Comparison of ENCODE assay signal across 10 mouse cellular contexts in the genomic region with DNA sequence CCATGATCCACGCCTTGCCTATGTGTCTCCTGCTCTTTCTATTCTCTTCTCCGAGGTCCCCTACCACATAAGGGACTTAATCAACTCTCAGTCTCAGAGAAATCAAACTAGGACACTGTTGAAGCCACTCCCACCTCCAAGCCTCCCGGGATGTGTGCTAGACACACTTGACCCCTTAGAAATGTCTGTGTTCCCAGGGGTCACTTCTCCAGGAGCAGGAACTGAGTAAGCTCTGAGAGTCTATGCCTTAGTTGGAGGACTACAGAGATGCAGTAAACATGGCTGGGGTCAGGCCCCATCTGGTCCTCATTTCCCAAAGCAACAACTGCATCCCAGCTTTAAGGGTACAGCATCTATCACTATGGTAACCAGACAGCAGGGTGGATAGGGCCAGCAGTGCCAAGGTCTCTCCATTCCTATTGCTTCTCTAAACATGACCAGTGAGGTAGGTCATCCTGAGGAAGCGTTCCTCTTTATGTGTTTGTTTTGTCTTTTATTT. TPM values are rescaled to one million over a fixed set of nuclear protein-coding genes. Genes with fewer than 3 reads are reported as not detected.
DNase-seq lines count a peak whose midpoint lies in the region; ATAC-seq and TF ChIP-seq lines count a peak whose summit lies in the region.
"Had no signal": no experiment of that assay in that cellular context is flagged by ENCODE, and none has a peak within 500 bp of the region (broad histone marks: within the 10 kb centered on the region; RNA-seq: fewer than 3 reads in every experiment).

No protein-coding gene starts in this region.

- no peaks in the 10 kb centered on the region for H3K36me3 ChIP-seq in heart, embryonic 15.5 days
- no peaks in the 10 kb centered on the region for H3K36me3 ChIP-seq in heart, embryonic 11.5 days (ENCODE audit: control insufficient read depth, insufficient read depth, low read length)
- H3K36me3 ChIP-seq in forebrain, embryonic 16.5 days (ENCODE audit: control insufficient read depth, insufficient read depth) = no peaks in the 10 kb centered on the region
- H3K36me3 ChIP-seq in stomach, postnatal 0 days (ENCODE audit: control insufficient read depth, insufficient read depth, low read length) = no peaks in the 10 kb centered on the region
- H3K36me3 ChIP-seq: embryonic facial prominence, embryonic 15.5 days had no signal

- TF ChIP-seq CTCF in left cerebral cortex, adult 2 months (IDR thresholded peaks at IDR 0.05) = no peak
- TF ChIP-seq CTCF in stomach, postnatal 0 days (IDR thresholded peaks at IDR 0.05; ENCODE audit: low read depth) = no peak

- no peak for TF ChIP-seq EP300 in stomach, postnatal 0 days (optimal IDR thresholded peaks at IDR 0.05)

- intact Hi-C loops in left cerebral cortex, adult 2 months (cut with DNase I) = no loop called here

- WGBS in heart, embryonic 15.5 days = 52% methylated on average over 4 of the region's 4 CpGs
- 66% methylated on average over 4 of the region's 4 CpGs for WGBS in heart, embryonic 11.5 days (ENCODE audit: insufficient replicate concordance)
- WGBS in forebrain, embryonic 16.5 days = 67% methylated on average over 4 of the region's 4 CpGs
- 46% methylated on average over 4 of the region's 4 CpGs for WGBS in stomach, postnatal 0 days

- H3K4me3 ChIP-seq in heart, embryonic 15.5 days = no peak overlapping the region
- H3K4me3 ChIP-seq in heart, embryonic 11.5 days (ENCODE audit: low read depth, low read length) = no peak overlapping the region
- no peak overlapping the region for H3K4me3 ChIP-seq in left cerebral cortex, adult 2 months
- H3K4me3 ChIP-seq in forebrain, embryonic 16.5 days (replicated peaks; ENCODE audit: low read length) = no peak overlapping the region
- no peak overlapping the region for H3K4me3 ChIP-seq in stomach, postnatal 0 days (ENCODE audit: low read depth, low read length)
- H3K4me3 ChIP-seq: embryonic facial prominence, embryonic 15.5 days had no signal

- H3K9ac ChIP-seq in heart, embryonic 15.5 days = no peak overlapping the region
- H3K9ac ChIP-seq in heart, embryonic 11.5 days (ENCODE audit: low read depth, low read length) = no peak overlapping the region
- H3K9ac ChIP-seq in forebrain, embryonic 16.5 days (replicated peaks; ENCODE audit: low read depth, low read length) = no peak overlapping the region
- no peak overlapping the region for H3K9ac ChIP-seq in stomach, postnatal 0 days (ENCODE audit: low read length)
- H3K9ac ChIP-seq: embryonic facial prominence, embryonic 15.5 days; lung, embryonic 14.5 days had no signal

- peaks cover 6% of the 10 kb centered on the region; the same call in 1 of the 2 replicates for H3K27me3 ChIP-seq in heart, embryonic 15.5 days
- H3K27me3 ChIP-seq in heart, embryonic 11.5 days (ENCODE audit: control insufficient read depth, insufficient read depth, low read length) = peaks cover 20% of the 10 kb centered on the region
- H3K27me3 ChIP-seq in forebrain, embryonic 16.5 days (replicated peaks; ENCODE audit: control insufficient read depth, insufficient read depth, low read length) = no peaks in the 10 kb centered on the region
- H3K27me3 ChIP-seq in stomach, postnatal 0 days (ENCODE audit: control insufficient read depth, insufficient read depth, low read length) = no peaks in the 10 kb centered on the region
- H3K27me3 ChIP-seq: embryonic facial prominence, embryonic 15.5 days had no signal

- no peaks in the 10 kb centered on the region for H3K9me3 ChIP-seq in heart, embryonic 15.5 days (replicated peaks)
- no peaks in the 10 kb centered on the region for H3K9me3 ChIP-seq in heart, embryonic 11.5 days (replicated peaks; ENCODE audit: control insufficient read depth, low read length)
- no peaks in the 10 kb centered on the region for H3K9me3 ChIP-seq in forebrain, embryonic 16.5 days (ENCODE audit: control insufficient read depth, low read length)
- no peaks in the 10 kb centered on the region for H3K9me3 ChIP-seq in stomach, postnatal 0 days (ENCODE audit: control insufficient read depth, low read length)
- H3K9me3 ChIP-seq: embryonic facial prominence, embryonic 15.5 days had no signal

- no peak for ATAC-seq in heart, embryonic 15.5 days (replicated peaks; ENCODE audit: insufficient number of reproducible peaks, insufficient read depth, low FRiP score, low read depth)
- ATAC-seq in heart, embryonic 11.5 days (replicated peaks; ENCODE audit: insufficient number of reproducible peaks, low FRiP score, low TSS enrichment) = no peak
- ATAC-seq in forebrain, embryonic 16.5 days = no peak
- peak; percentile 16; the same call in 1 of the 2 replicates for ATAC-seq in stomach, postnatal 0 days (ENCODE audit: low FRiP score, low TSS enrichment)

- no peak for DNase-seq in left cerebral cortex, adult 2 months (ENCODE audit: extremely low spot score in 1 of 2, low spot score in 2 of 2)
- DNase-seq in left cerebral cortex, adult 9 months (ENCODE audit: low spot score in 2 of 2) = no peak
- no peak for DNase-seq in stomach, postnatal 0 days (ENCODE audit: low spot score)
- no peak for DNase-seq in right cerebral cortex, adult 2 months (ENCODE audit: low spot score in 2 of 2)
- DNase-seq: thymus, postnatal 14 days had no signal

- H3K4me2 ChIP-seq in heart, embryonic 15.5 days = 0 out of 2 replicates have a peak overlapping the region, but pooled peaks have one; percentile 16
- H3K4me2 ChIP-seq in heart, embryonic 11.5 days = no peak overlapping the region
- H3K4me2 ChIP-seq in forebrain, embryonic 16.5 days (ENCODE audit: low read length) = peak overlapping the region; percentile 35
- H3K4me2 ChIP-seq in stomach, postnatal 0 days (replicated peaks; ENCODE audit: low read depth) = no peak overlapping the region
- H3K4me2 ChIP-seq: embryonic facial prominence, embryonic 15.5 days; lung, embryonic 14.5 days had no signal

- 0 out of 2 replicates have a peak overlapping the region, but pooled peaks have one; percentile 7 for H3K27ac ChIP-seq in heart, embryonic 15.5 days
- H3K27ac ChIP-seq in heart, embryonic 11.5 days (ENCODE audit: low read depth, low read length) = no peak overlapping the region
- peak overlapping the region; percentile 38; the same call in 1 of the 2 replicates for H3K27ac ChIP-seq in left cerebral cortex, adult 2 months
- peak overlapping the region; percentile 67 for H3K27ac ChIP-seq in forebrain, embryonic 16.5 days (ENCODE audit: low read length)
- H3K27ac ChIP-seq in stomach, postnatal 0 days (replicated peaks) = no peak overlapping the region

- peaks cover 22% of the 10 kb centered on the region for H3K4me1 ChIP-seq in heart, embryonic 15.5 days (replicated peaks)
- peaks cover 11% of the 10 kb centered on the region for H3K4me1 ChIP-seq in heart, embryonic 11.5 days (ENCODE audit: control insufficient read depth, insufficient read depth, low read length)
- peaks cover 31% of the 10 kb centered on the region for H3K4me1 ChIP-seq in forebrain, embryonic 16.5 days (replicated peaks; ENCODE audit: control insufficient read depth, insufficient read depth, low read length)
- H3K4me1 ChIP-seq in stomach, postnatal 0 days (replicated peaks; ENCODE audit: control insufficient read depth, insufficient read depth) = no peaks in the 10 kb centered on the region; the same call in 1 of the 2 replicates

RNA-seq across cellular contexts. Expression of a gene that starts 6.0 kb away (rescaled TPM):
- 11.2 and 16.4 TPM in 2 replicates for polyA plus RNA-seq in heart, embryonic 15.5 days (2015; fragmentation: Nextera tagmentation; extraction: Ambion mirVana)
- 16.7 and 17.6 TPM in 2 replicates for polyA plus RNA-seq in heart, embryonic 11.5 days (2014; fragmentation: Nextera tagmentation; extraction: Ambion mirVana)
- 10 to 100 TPM; 65.3 to 85.8 TPM for total RNA-seq in left cerebral cortex, adult 2 months (2021)
- polyA plus RNA-seq in forebrain, embryonic 16.5 days (2015; fragmentation: Nextera tagmentation; extraction: Ambion mirVana) = 295 and 323 TPM in 2 replicates
- polyA plus RNA-seq in stomach, postnatal 0 days (2015; fragmentation: Nextera tagmentation; extraction: Ambion mirVana) = 4.0 and 5.3 TPM in 2 replicates

Comparison
In these comparisons a context has a peak if more than half of its experiments do, and no peak if none do; other contexts are left out.
1. H3K27ac ChIP-seq: peak in heart, embryonic 15.5 days (single experiment), left cerebral cortex, adult 2 months (single experiment) and forebrain, embryonic 16.5 days (single experiment); none in heart, embryonic 11.5 days (single experiment) and stomach, postnatal 0 days (single experiment).
2. H3K4me2 ChIP-seq: peak in heart, embryonic 15.5 days (single experiment) and forebrain, embryonic 16.5 days (single experiment); none in heart, embryonic 11.5 days (single experiment) and stomach, postnatal 0 days (single experiment).
3. RNA of a gene that starts 6.0 kb away (polyA plus RNA-seq): 295 to 323 TPM in forebrain, embryonic 16.5 days; 16.7 to 17.6 TPM in heart, embryonic 11.5 days, 11.2 to 16.4 TPM in heart, embryonic 15.5 days and 4.0 to 5.3 TPM in stomach, postnatal 0 days; every median in the first group is over 10 times any median in the second.